Mouse (Mus musculus): ENCODE results near the gene Spag9. TPM values are rescaled to one million over a fixed set of nuclear protein-coding genes. Genes with fewer than 3 reads are reported as not detected.

The Spag9 gene
- polyA plus RNA-seq, 1 experiment = 45.7 TPM

DNA sequence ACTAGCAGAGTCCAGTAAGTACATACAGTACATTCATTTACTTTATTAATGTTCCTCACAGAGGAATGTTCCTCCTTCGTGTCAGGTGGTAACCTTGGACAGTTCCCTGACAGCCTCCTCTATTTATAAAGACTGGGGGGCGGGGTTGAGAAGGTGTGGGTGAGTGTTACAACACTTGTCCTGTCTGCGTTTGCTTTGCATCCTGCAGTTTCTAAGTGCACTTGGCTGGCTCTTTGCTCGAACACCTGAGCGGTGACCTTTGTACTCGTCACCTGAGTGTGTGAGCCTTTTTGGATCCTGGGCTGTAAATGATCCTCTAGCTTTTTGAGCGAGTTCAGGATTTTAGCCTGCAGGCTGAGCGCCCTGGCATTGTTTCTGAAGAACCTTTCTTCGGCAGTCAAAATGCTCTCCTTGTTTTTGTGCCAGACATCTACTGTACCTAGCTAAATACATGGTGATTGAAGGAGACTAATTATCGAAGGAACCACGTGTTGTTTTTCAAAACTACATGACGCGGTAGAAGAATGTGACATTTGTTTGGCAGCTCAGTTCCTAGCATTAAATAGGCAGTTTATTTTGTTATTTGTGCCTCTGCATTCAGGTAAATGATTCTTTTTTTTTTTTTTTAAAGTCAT lies 1.4 kb downstream of the Spag9 start:
- Histone ChIP-seq H3K9ac (ENCODE audit: low read depth, poor library complexity, severe bottlenecking) (no peak overlapping the region), H3K4me1 (ENCODE audit: control insufficient read depth, insufficient read depth, low read length) (peaks cover 2% of the 10 kb centered on the region), H3K27ac (ENCODE audit: insufficient read depth, low read length) (no peak overlapping the region), H3K27me3 (ENCODE audit: control insufficient read depth, insufficient read depth, low read length, poor library complexity, severe bottlenecking) (no peaks in the 10 kb centered on the region), H3K4me3 (ENCODE audit: low read depth, low read length) (no peak overlapping the region), H3K36me3 (ENCODE audit: control insufficient read depth, insufficient read depth, low read length, poor library complexity, severe bottlenecking) (no peaks in the 10 kb centered on the region), H3K9me3 (replicated peaks; ENCODE audit: control insufficient read depth, insufficient read depth, low read length, poor library complexity, severe bottlenecking) (no peaks in the 10 kb centered on the region)
- TF ChIP-seq CTCF (IDR thresholded peaks at IDR 0.05; ENCODE audit: low read depth, low read length) (no peak), POLR2A (IDR thresholded peaks at IDR 0.05; ENCODE audit: insufficient read depth, low read length) (no peak), EP300 (IDR thresholded peaks at IDR 0.05; ENCODE audit: insufficient read depth, low read depth, low read length) (no peak)

DNA sequence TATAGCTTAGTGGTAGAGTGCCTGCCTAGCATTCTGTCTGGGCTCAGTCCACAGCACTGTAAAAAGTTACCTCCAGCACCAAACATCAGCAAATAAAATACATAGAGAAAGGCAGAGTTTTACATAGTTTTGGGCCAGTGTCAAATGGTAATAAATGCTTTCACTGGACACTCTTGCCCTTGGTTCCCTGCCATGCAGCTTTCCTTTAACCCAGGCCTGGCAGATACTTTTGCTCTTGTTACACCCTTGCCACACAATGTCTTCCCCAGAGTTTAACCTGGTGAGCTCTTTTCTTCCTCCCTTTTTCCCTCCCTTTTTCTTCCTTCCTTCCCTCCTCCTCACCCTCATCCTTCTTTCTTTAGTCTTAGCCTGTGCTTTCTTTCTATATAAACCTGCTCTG lies 3.4 kb downstream of the Spag9 start:
- Histone ChIP-seq H3K27me3 (ENCODE audit: control insufficient read depth, insufficient read depth, low read length, poor library complexity, severe bottlenecking) (no peaks in the 10 kb centered on the region), H3K4me1 (ENCODE audit: control insufficient read depth, insufficient read depth, low read length) (peaks cover 2% of the 10 kb centered on the region), H3K36me3 (ENCODE audit: control insufficient read depth, insufficient read depth, low read length, poor library complexity, severe bottlenecking) (no peaks in the 10 kb centered on the region), H3K9ac (ENCODE audit: low read depth, poor library complexity, severe bottlenecking) (no peak overlapping the region), H3K4me3 (ENCODE audit: low read depth, low read length) (no peak overlapping the region), H3K9me3 (replicated peaks; ENCODE audit: control insufficient read depth, insufficient read depth, low read length, poor library complexity, severe bottlenecking) (no peaks in the 10 kb centered on the region), H3K27ac (ENCODE audit: insufficient read depth, low read length) (no peak overlapping the region)
- no peak for TF ChIP-seq POLR2A (IDR thresholded peaks at IDR 0.05; ENCODE audit: insufficient read depth, low read length)
- no peak for TF ChIP-seq EP300 (IDR thresholded peaks at IDR 0.05; ENCODE audit: insufficient read depth, low read depth, low read length)
- TF ChIP-seq CTCF (IDR thresholded peaks at IDR 0.05; ENCODE audit: low read depth, low read length) = no peak

DNA sequence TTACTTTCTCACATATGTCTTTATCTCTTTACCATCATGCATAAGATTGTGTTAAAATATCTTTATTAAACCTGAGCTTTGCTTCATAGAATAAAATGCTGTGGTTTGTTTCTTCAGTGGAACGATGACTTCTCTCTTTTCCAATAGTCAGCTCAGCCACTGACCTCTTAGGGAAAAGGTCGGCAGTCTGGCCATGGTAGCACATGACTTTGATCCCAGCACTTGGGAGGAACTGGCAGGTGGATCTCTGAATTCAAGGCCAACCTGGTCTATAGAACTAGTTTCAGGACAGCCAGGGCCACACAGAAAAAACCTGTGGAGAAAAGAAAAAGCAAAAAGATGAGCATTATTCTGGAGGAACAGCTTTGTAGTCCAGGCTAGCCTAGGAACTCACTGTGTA lies 7.5 kb downstream of the Spag9 start:
- no peaks in the 10 kb centered on the region for H3K9me3 ChIP-seq (replicated peaks; ENCODE audit: control insufficient read depth, insufficient read depth, low read length, poor library complexity, severe bottlenecking)
- TF ChIP-seq EP300 (IDR thresholded peaks at IDR 0.05; ENCODE audit: insufficient read depth, low read depth, low read length) (no peak), CTCF (IDR thresholded peaks at IDR 0.05; ENCODE audit: low read depth, low read length) (no peak), POLR2A (IDR thresholded peaks at IDR 0.05; ENCODE audit: insufficient read depth, low read length) (no peak)

DNA sequence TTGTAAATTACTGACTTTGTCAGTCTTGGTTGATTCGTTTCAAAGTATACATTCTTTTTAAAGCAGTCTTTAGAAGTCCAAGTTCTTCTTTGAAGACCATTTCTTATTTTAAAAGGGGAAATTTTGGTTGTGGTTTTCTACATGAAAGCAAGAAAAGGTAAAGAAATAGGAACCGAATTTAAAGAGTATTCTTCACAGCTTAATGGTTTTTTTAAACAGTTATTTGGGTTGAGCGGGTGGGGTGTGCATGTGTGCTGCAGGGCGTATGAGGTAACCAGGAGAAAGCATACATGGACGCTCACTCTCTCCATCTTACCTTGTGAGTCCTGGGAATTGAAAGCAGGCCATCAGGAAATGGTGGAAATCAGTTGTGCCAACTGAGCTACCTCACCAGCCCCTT lies 23.2 kb downstream of the Spag9 start:
- Histone ChIP-seq H3K27ac (ENCODE audit: insufficient read depth, low read length) (no peak overlapping the region), H3K36me3 (ENCODE audit: control insufficient read depth, insufficient read depth, low read length, poor library complexity, severe bottlenecking) (no peaks in the 10 kb centered on the region; the same call in 1 of the 2 replicates), H3K4me3 (ENCODE audit: low read depth, low read length) (no peak overlapping the region), H3K9ac (ENCODE audit: low read depth, poor library complexity, severe bottlenecking) (no peak overlapping the region), H3K4me1 (ENCODE audit: control insufficient read depth, insufficient read depth, low read length) (no peaks in the 10 kb centered on the region), H3K27me3 (ENCODE audit: control insufficient read depth, insufficient read depth, low read length, poor library complexity, severe bottlenecking) (no peaks in the 10 kb centered on the region), H3K9me3 (replicated peaks; ENCODE audit: control insufficient read depth, insufficient read depth, low read length, poor library complexity, severe bottlenecking) (no peaks in the 10 kb centered on the region)
- TF ChIP-seq POLR2A (IDR thresholded peaks at IDR 0.05; ENCODE audit: insufficient read depth, low read length) (no peak), EP300 (IDR thresholded peaks at IDR 0.05; ENCODE audit: insufficient read depth, low read depth, low read length) (no peak)

More for the DNA sequence above, 7.5 kb downstream of the Spag9 start:
- Histone ChIP-seq H3K27ac (ENCODE audit: insufficient read depth, low read length) (no peak overlapping the region), H3K4me3 (ENCODE audit: low read depth, low read length) (no peak overlapping the region), H3K36me3 (ENCODE audit: control insufficient read depth, insufficient read depth, low read length, poor library complexity, severe bottlenecking) (no peaks in the 10 kb centered on the region), H3K4me1 (ENCODE audit: control insufficient read depth, insufficient read depth, low read length) (no peaks in the 10 kb centered on the region), H3K9ac (ENCODE audit: low read depth, poor library complexity, severe bottlenecking) (no peak overlapping the region), H3K27me3 (ENCODE audit: control insufficient read depth, insufficient read depth, low read length, poor library complexity, severe bottlenecking) (no peaks in the 10 kb centered on the region)

DNA sequence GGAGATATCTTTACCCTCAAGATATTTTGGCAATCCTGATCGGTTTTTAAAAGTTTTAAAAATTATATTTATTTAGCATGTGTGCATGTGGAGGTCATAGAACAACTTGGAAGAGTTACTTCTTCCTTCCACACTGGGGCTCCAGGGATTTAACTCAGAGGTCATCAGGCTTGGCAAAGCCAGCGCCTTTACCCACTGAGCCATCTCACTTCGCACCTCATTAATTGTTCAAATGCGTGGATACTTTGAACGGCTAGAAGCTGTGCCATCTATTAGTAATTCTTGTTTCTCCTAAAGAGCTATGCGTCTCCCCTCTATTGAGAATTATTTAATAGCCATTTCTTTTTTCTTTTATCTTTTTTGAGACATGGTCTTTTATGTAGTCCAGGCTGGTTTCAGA lies 24.5 kb downstream of the Spag9 start:
- Histone ChIP-seq H3K36me3 (ENCODE audit: control insufficient read depth, insufficient read depth, low read length, poor library complexity, severe bottlenecking) (no peaks in the 10 kb centered on the region; the same call in 1 of the 2 replicates), H3K27ac (ENCODE audit: insufficient read depth, low read length) (no peak overlapping the region), H3K4me3 (ENCODE audit: low read depth, low read length) (no peak overlapping the region), H3K9ac (ENCODE audit: low read depth, poor library complexity, severe bottlenecking) (no peak overlapping the region), H3K4me1 (ENCODE audit: control insufficient read depth, insufficient read depth, low read length) (no peaks in the 10 kb centered on the region), H3K27me3 (ENCODE audit: control insufficient read depth, insufficient read depth, low read length, poor library complexity, severe bottlenecking) (no peaks in the 10 kb centered on the region), H3K9me3 (replicated peaks; ENCODE audit: control insufficient read depth, insufficient read depth, low read length, poor library complexity, severe bottlenecking) (no peaks in the 10 kb centered on the region)
- TF ChIP-seq CTCF (IDR thresholded peaks at IDR 0.05; ENCODE audit: low read depth, low read length) = no peak
- TF ChIP-seq POLR2A (IDR thresholded peaks at IDR 0.05; ENCODE audit: insufficient read depth, low read length) = no peak
- TF ChIP-seq EP300 (IDR thresholded peaks at IDR 0.05; ENCODE audit: insufficient read depth, low read depth, low read length) = no peak

DNA sequence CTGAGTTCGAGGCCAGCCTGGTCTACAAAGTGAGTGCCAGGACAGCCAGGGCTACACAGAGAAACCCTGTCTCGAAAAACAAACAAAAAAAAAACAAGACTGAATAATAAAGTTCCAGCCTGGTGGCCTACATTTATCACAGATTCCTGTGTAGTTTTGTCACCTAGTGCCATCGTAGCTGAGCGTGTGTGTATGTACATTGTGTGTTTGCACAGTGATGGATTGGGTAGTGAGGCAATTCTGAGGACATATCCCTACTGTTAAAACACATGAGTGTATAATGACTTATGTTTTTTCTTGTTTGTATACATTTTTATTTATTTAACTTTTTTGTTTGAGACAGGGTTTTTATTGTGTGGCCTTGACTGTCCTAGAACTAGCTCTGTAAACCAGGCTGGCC lies 30.4 kb downstream of the Spag9 start:
- H3K4me1 ChIP-seq (ENCODE audit: control insufficient read depth, insufficient read depth, low read length) = no peaks in the 10 kb centered on the region
- TF ChIP-seq CTCF (IDR thresholded peaks at IDR 0.05; ENCODE audit: low read depth, low read length) (no peak), EP300 (IDR thresholded peaks at IDR 0.05; ENCODE audit: insufficient read depth, low read depth, low read length) (no peak), POLR2A (IDR thresholded peaks at IDR 0.05; ENCODE audit: insufficient read depth, low read length) (no peak)
- H3K4me3 ChIP-seq (ENCODE audit: low read depth, low read length) = no peak overlapping the region
- no peaks in the 10 kb centered on the region for H3K27me3 ChIP-seq (ENCODE audit: control insufficient read depth, insufficient read depth, low read length, poor library complexity, severe bottlenecking)
- H3K9me3 ChIP-seq (replicated peaks; ENCODE audit: control insufficient read depth, insufficient read depth, low read length, poor library complexity, severe bottlenecking) = no peaks in the 10 kb centered on the region
- no peak overlapping the region for H3K9ac ChIP-seq (ENCODE audit: low read depth, poor library complexity, severe bottlenecking)
- H3K27ac ChIP-seq (ENCODE audit: insufficient read depth, low read length) = no peak overlapping the region
- H3K36me3 ChIP-seq (ENCODE audit: control insufficient read depth, insufficient read depth, low read length, poor library complexity, severe bottlenecking) = no peaks in the 10 kb centered on the region

All from ES-Bruce4 (cell line).